Mouse (Mus musculus) adrenal gland, adult (tissue): ENCODE results near the gene Grm8.

Experiments used
- DNase-seq, 2 experiments: peaks; one replicate each; pipeline ENCODE4 v3.0.0; 2022 to 2023; ENCODE audit warnings: low spot score in 1 of 2; ENCODE audit not compliant: inconsistent age in 2 of 2

The Grm8 gene

DNA sequence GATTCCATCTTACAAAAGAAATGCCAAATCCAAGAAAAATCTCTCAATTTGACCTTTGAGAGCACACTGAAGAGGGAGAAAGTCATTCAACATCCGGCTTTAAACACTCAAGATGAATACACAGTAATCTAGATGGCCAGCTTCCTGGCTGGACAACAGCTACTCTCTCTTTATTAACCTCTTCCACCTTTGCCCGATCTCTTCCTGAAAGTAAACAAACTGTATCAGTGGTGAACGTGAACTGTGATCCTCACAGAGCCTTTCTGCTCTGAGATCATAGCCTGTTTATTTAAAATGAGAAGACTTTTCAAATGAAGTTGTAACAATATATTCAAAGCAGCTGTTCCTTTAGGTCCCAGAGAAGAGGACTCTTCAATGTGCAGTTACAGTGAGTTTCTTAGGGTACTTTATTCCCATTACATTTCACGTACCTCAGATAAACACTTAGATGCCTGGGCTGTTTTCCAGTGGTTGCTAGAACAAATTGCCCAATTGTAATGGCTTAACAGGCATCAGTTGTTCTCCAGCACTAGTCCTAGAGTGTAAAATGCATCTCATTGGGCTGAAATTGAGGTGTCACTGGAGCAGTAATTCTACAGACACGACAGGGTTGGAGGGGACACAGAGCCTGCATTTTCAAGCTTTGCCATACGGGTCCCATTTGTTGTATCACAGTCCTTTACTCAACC is 473.1 kb downstream of the Grm8 start:
- DNase-seq = no peak

DNA sequence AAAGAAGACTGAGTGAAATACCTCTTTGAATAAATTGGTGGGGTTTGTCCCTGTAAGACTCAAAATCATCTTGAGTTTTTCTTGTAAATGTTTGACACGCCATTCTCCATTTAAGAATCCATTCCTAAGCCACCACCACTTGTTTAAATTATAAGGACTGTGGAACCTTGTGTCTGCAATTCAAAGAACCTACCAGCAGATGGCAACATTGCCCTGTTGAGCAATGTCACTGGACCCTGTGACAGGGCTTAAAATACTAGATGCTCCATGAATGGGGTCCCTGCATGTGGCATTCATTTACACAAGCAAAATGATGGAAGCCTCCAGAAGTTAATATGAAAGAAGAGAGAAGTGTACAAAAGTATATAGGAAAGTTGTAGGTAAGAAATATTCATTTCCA is 477.5 kb downstream of the Grm8 start:
- peak; percentile 19 to 77 for DNase-seq

GRCm38 (mm10) chr6:27646503-27646902 is 488.5 kb downstream of the Grm8 start:
- DNase-seq = no peak

DNA sequence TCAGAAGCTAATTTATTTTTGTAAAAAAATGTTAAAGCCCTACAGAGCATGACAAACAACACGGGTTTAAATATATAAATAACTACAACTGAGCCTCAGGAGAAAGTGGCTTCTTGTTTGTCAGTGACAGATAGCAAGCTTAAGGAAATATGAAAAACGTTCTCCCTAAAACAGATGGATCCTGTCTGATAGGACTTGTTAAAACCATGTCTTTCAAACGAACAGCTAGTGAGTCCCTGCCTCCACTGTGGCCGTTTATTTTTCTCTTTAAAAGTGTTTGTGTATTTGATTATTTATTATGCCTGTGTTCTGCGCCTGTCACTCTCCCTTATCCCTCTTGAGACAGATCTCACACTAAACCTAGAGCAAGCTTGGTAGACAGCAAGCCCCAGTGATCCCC is 489.9 kb downstream of the Grm8 start:
- no peak for DNase-seq

DNA sequence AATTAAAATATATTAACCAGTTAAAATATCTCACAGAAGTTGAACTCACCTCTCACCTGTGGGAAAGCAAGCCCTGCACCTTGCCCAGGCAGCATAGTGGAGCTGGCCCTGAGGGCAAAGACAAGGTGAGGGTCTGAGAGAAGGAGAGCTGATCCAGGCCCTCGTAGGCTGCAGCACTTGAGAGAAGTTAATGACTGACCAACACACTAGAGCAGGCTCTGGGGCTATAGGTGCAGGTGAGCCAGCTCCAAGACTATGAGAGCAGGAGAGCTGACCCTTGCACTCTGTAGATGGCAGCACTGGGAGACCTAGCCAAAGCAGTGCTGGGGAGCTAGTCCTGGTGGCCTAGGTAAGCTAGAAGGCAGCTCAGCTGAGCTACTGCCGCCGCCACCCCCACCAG is 499.1 kb downstream of the Grm8 start:
- DNase-seq = no peak

- no peak for DNase-seq
Measured at GRCm38 (mm10) chr6:27617472-27617871, 517.5 kb downstream of the Grm8 start.

DNA sequence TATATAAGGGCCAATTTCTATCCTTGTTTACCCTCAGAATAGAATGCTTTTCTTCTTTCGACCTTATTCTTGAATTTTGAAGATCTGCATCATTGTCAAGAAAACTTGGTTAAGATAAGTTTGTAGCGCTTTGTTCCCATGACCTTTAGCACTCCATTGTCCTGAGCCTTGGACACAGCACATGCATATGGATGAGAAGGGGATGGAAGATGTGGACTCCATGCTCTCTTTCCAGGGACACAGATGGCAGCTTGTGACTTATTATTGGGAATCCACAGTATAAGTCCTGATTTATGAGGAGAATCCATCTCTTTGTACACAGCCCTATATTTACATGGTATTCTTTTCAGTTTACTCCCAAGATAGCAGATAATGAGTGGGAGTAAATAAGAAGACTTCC is 554.5 kb downstream of the Grm8 start:
- DNase-seq = no peak

- DNase-seq = no peak
Measured at GRCm38 (mm10) chr6:27545516-27545915, 589.5 kb downstream of the Grm8 start.

- no peak for DNase-seq
Measured at GRCm38 (mm10) chr6:27517620-27518019, 617.4 kb downstream of the Grm8 start.

- DNase-seq = no peak
Measured at GRCm38 (mm10) chr6:27460998-27461397, 674.0 kb downstream of the Grm8 start.

DNA sequence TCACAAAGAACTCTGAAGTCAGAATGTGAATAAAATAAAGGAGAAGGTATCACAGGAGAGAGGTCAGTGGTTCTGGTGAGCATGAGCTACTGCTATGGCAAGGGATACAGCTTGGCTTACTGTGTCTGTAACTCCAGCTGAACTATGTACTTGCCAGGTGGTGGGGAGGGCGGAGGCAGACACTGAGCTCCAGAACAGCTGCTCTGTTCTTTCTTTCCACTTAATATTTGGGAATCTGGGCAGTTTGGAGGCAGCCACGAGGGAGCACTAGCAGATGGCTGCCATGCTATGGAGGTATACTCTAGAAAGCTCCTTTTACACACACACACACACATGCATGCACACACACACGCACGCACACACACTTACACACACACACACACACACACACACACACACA is 726.5 kb downstream of the Grm8 start:
- no peak for DNase-seq

GRCm38 (mm10) chr6:27372416-27372815 is 762.6 kb downstream of the Grm8 start:
- no peak for DNase-seq

DNA sequence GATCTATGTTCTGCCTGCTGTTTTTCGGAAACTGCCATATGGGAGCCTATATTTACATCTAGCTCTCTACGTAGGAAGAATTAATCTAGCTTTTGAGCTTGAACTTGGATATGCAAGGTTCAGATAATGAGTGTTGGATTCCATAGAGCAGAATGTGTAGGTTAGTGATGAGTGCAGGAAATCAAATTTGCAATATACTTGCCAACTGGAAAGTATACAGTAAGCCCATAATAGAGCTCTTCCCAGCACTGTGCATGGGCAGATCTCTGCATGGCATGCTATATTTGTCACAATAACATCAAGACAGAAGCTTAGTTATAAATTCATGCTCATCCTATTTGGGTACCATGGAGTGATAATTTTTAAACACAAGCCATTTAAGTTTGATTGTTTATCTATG is 763.9 kb downstream of the Grm8 start:
- DNase-seq = no peak

DNA sequence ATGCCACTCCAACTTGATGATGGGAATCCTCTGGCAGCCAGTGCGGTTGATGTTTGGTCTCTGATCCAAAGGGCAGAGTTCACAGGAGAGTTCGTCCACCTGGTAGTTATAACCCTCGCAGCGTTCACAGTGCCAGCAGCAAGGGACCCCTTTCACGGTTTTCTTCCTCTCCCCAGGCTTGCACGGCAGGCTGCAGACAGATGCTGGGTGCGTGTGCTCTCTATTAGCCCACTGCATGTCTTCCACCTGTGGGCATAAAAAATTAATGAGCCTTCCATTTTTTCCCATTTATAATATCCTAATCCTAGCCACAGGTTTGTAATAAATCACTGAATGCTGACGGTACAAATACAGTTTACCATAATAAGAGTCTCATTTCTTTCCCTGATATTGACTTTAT is 771.2 kb downstream of the Grm8 start:
- no peak for DNase-seq

DNA sequence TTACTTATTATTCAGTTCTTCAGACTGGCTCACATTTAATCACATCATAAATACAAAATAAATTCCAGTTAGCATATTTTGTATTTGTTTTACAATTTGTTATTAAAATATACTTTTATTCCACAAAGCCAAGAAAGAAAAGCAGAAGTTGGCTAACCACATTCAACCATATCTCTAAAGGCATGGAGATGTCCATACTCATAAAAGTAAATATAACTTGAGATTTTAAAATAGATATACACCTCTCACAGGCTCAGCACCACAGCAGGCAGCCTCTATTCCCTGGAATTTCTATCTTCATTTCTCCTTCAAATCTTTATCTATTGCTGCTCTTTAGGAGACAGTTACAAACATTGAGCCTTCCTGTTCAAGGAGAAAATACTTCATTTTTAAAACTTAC is 774.5 kb downstream of the Grm8 start:
- DNase-seq = no peak

DNA sequence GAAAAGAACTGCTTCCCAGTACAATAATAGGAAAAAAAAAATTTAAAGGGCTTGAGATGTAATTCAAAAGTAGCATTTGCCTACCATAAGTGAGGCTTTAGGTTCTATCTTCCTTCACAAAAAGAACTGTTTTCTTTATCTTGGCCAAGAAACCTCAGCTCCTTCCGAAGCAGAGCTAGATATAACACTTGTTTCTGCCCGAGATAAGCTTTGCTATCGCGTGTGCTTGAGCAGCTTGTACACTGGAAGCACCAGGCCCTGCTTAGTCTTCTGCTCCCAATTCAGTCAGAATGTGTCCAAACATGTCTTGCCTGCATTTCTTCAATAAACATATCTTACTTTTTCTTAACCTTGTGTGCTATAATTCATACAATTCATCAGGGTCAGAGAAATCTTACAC is 783.8 kb downstream of the Grm8 start:
- DNase-seq = no peak

GRCm38 (mm10) chr6:27348272-27348671 is 786.7 kb downstream of the Grm8 start:
- DNase-seq = no peak

DNA sequence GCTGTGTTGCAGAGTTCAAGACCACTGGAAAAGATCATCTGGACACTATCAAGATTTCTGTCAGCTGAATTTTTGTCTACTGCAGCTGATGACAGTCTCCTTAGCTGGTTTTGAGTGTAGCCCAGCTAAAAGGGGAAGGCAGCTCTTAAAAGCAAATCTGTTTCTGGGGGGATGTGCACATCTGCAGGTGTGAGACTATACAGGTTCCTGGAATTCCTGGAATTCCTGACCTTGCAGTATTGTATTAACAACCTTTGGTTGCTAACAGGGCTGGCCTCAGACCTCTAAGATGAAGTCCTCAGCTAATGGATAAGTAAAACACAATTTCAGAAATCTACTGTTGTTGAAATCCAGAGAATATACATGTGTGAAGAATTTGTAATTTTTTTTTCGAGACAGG is 788.7 kb downstream of the Grm8 start:
- DNase-seq = no peak

GRCm38 (mm10) chr6:27340131-27340530 is 794.8 kb downstream of the Grm8 start:
- DNase-seq = no peak

GRCm38 (mm10) chr6:27318575-27318974 is 816.4 kb downstream of the Grm8 start:
- DNase-seq = no peak

GRCm38 (mm10) chr6:27317422-27317821 is 817.6 kb downstream of the Grm8 start:
- peak in 1 of 2 experiments; percentile 15 for DNase-seq

- DNase-seq = no peak
Measured at GRCm38 (mm10) chr6:27316018-27316417, 819.0 kb downstream of the Grm8 start.

DNA sequence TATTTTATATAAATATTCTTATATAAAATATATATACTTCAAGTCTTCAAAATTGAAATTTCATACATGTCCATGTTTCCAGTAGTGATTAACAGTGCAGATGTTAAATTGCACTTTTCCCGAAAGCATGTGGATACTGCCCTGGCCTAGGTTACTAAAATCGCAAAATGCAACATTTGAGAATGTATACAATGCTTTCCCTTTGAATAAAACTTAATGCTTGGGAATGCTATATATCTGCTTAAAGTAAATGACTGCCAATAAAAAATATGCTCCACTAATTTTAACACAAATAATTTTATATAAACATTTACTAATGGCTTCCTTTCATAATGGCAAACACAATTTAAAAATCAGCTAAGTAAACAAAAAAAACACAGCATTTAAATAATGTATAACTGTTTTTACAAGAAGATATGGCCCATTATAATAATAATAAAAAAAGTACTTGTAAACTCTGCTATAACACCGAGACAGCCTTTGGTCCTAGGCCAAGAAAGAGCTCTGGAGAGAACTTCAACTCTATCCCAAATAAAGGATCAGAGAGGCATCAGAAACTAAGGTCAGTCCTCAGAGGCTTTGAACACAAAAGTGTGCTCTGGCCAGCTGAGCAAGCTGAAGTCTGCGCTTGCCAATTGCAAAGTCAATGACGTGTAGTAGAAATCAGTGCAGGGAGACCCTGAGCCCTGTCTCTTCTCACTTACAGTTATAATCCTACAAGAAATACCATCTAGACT is 820.5 kb downstream of the Grm8 start:
- DNase-seq = no peak
